Mouse (Mus musculus): Measurements from ENCODE around the gene Has3. TPM values are rescaled to one million over a fixed set of nuclear protein-coding genes. Genes with fewer than 3 reads are reported as not detected.

The Has3 gene
- polyA plus RNA-seq (2017; shearing (Covaris generic)), result 0.05 TPM

GRCm38 (mm10) chr8:106870051-106870450 lies at the start of gene Has3:
Gene Has3 (plus strand): TSS chr8:106870242.

GRCm38 (mm10) chr8:106893481-106894156 lies 23.6 kb downstream of the Has3 start, which contains the start of gene Utp4:
Gene Utp4 (plus strand): TSS chr8:106893636.

Other genes with a start within 250 kb of the Has3 start
- 10.3 TPM for gene Tango6, start 187.2 kb upstream of the Has3 start, polyA plus RNA-seq (2017; shearing (Covaris generic))
- gene Utp4, start 23.4 kb downstream of the Has3 start, polyA plus RNA-seq (2017; shearing (Covaris generic)), result 62.0 TPM
- 1.9 TPM for gene Sntb2, start 65.5 kb downstream of the Has3 start, polyA plus RNA-seq (2017; shearing (Covaris generic))
- gene Vps4a, start 161.0 kb downstream of the Has3 start, polyA plus RNA-seq (2017; shearing (Covaris generic)), result 73.7 TPM
- 1.7 TPM for gene Pdf, start 178.4 kb downstream of the Has3 start, polyA plus RNA-seq (2017; shearing (Covaris generic))
- 22.9 TPM for gene Cog8, start 186.4 kb downstream of the Has3 start, polyA plus RNA-seq (2017; shearing (Covaris generic))
- 102 TPM for gene Nip7, start 186.6 kb downstream of the Has3 start, polyA plus RNA-seq (2017; shearing (Covaris generic))
- not detected for gene Tmed6, start 195.4 kb downstream of the Has3 start, polyA plus RNA-seq (2017; shearing (Covaris generic))
- 9.9 TPM for gene Terf2, start 226.3 kb downstream of the Has3 start, polyA plus RNA-seq (2017; shearing (Covaris generic))